Mouse (Mus musculus): ENCODE data around the gene Brinp3. TPM values are rescaled to one million over a fixed set of nuclear protein-coding genes. Genes with fewer than 3 reads are reported as not detected.

Gene Brinp3
- polyA plus RNA-seq (2012; rRNA removed) (1.7 and 1.8 TPM in 2 replicates), polyA plus RNA-seq (2014; fragmentation: Nextera tagmentation; extraction: Ambion mirVana) (1.9 and 2.7 TPM in 2 replicates)

DNA sequence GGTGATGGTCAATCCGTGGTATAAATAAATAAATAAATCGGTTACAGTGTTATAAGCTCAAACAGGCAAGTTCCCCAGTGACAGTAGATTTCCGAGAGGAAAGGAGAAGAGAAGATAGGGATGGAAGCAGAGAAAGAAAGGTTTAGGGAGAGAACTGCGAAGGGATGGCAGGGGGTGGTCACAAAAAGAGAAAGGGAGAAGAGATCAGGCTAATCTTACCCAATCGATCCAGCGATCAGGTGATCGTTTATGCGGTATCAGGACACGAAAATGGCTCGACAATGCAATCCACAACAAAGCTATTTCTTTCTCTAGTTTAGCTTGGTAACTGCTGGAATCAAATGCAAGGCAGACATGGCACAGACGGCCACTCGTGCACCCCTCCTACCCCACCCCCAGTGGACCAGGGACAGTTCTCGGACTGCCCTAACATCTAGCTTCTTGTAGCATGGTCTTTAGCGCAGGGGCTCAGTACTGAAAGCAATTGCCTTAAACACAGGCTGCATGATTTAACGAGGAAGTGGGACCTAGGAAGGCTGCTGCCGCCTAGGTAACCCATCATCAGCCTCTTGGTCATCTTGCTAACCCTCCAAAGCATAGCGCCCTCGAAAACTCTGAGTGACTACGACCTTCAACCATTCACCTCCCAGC, at the start of gene Brinp3:
Gene Brinp3 (plus strand): TSS at position 80 of the 651 bp plus-strand sequence.
- no peaks in the 10 kb centered on the region for H3K36me3 ChIP-seq (ENCODE audit: control insufficient read depth, insufficient read depth, low read length)
- H3K4me1 ChIP-seq (ENCODE audit: control insufficient read depth, insufficient read depth, low read length): 0 out of 2 replicates have a peak, but pooled peaks cover 4% of the 10 kb centered on the region
- DNase-seq (ENCODE audit: low spot score) (no peak), ATAC-seq (ENCODE audit: low FRiP score, low read depth) (no peak)
- WGBS: 2% methylated on average over 19 of the region's 19 CpGs
- H3K4me2 ChIP-seq (replicated peaks; ENCODE audit: low read depth, low read length, severe bottlenecking): peak within 1 kb of the TSS; percentile 40
- H3K9me3 ChIP-seq (ENCODE audit: control insufficient read depth, low read length): no peaks in the 10 kb centered on the region
- no peak within 1 kb of the TSS for H3K27ac ChIP-seq (replicated peaks; ENCODE audit: low read depth, low read length)
- H3K4me3 ChIP-seq (replicated peaks; ENCODE audit: low read length): peak within 1 kb of the TSS; percentile 23
- H3K9ac ChIP-seq (ENCODE audit: low read depth, low read length, severe bottlenecking): no peak within 1 kb of the TSS
- no peak for TF ChIP-seq POLR2A (IDR thresholded peaks at IDR 0.05; ENCODE audit: borderline replicate concordance, extremely low read depth, insufficient read depth, insufficient read length)
- peaks cover 31% of the 10 kb centered on the region for H3K27me3 ChIP-seq (ENCODE audit: control insufficient read depth, insufficient read depth, low read length)

DNA sequence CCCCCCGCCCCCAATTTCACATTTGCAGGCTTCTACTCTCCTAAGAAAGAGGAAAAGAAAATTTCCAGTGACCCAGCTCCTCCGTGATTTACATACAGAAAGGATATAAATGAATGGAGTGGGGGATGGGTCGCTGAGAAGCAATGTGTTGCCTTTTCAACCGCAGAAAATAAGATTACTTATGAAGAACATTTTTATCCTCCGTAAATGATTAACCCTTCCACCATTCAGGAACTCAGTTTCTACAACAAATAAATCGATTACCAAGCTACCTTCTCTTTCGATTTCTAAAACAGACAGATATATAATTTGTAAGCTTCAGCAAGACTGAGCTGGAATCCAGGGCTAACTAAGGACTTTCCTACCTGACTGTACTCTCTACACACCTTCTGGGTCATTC, 339 bp upstream of the Brinp3 start:
- Histone ChIP-seq H3K27me3 (ENCODE audit: control insufficient read depth, insufficient read depth, low read length) (peaks cover 31% of the 10 kb centered on the region), H3K9ac (ENCODE audit: low read depth, low read length, severe bottlenecking) (no peak overlapping the region), H3K9me3 (ENCODE audit: control insufficient read depth, low read length) (no peaks in the 10 kb centered on the region), H3K4me3 (replicated peaks; ENCODE audit: low read length) (peak overlapping the region; percentile 23; the same call in 1 of the 2 replicates), H3K27ac (replicated peaks; ENCODE audit: low read depth, low read length) (no peak overlapping the region), H3K36me3 (ENCODE audit: control insufficient read depth, insufficient read depth, low read length) (no peaks in the 10 kb centered on the region), H3K4me2 (replicated peaks; ENCODE audit: low read depth, low read length, severe bottlenecking) (peak overlapping the region; percentile 40), H3K4me1 (ENCODE audit: control insufficient read depth, insufficient read depth, low read length) (0 out of 2 replicates have a peak, but pooled peaks cover 4% of the 10 kb centered on the region)
- ATAC-seq (ENCODE audit: low FRiP score, low read depth) (no peak), DNase-seq (ENCODE audit: low spot score) (no peak)
- TF ChIP-seq POLR2A (IDR thresholded peaks at IDR 0.05; ENCODE audit: borderline replicate concordance, extremely low read depth, insufficient read depth, insufficient read length): no peak
- 11% methylated on average over 7 of the region's 7 CpGs for WGBS

- H3K9ac ChIP-seq (ENCODE audit: low read depth, low read length, severe bottlenecking): no peak overlapping the region
Observed at GRCm38 (mm10) chr1:146495386-146495785, 826 bp downstream of the Brinp3 start.

GRCm38 (mm10) chr1:146497381-146498081, 3.0 kb downstream of the Brinp3 start:
- Histone ChIP-seq H3K27me3 (ENCODE audit: control insufficient read depth, insufficient read depth, low read length) (peaks cover 31% of the 10 kb centered on the region), H3K4me1 (ENCODE audit: control insufficient read depth, insufficient read depth, low read length) (0 out of 2 replicates have a peak, but pooled peaks cover 4% of the 10 kb centered on the region), H3K36me3 (ENCODE audit: control insufficient read depth, insufficient read depth, low read length) (no peaks in the 10 kb centered on the region), H3K27ac (replicated peaks; ENCODE audit: low read depth, low read length) (no peak overlapping the region), H3K9ac (ENCODE audit: low read depth, low read length, severe bottlenecking) (peak overlapping the region; percentile 45), H3K4me2 (replicated peaks; ENCODE audit: low read depth, low read length, severe bottlenecking) (peak overlapping the region; percentile 68), H3K4me3 (replicated peaks; ENCODE audit: low read length) (peak overlapping the region; percentile 44), H3K9me3 (ENCODE audit: control insufficient read depth, low read length) (no peaks in the 10 kb centered on the region)
- peak; percentile 53; the same call in 1 of the 2 replicates for ATAC-seq (ENCODE audit: low FRiP score, low read depth)
- no peak for DNase-seq (ENCODE audit: low spot score)
- under 1% methylated on average over 23 of the region's 28 CpGs for WGBS
- TF ChIP-seq POLR2A (IDR thresholded peaks at IDR 0.05; ENCODE audit: borderline replicate concordance, extremely low read depth, insufficient read depth, insufficient read length): no peak

More at GRCm38 (mm10) chr1:146495386-146495785, 826 bp downstream of the Brinp3 start:
- Histone ChIP-seq H3K27ac (replicated peaks; ENCODE audit: low read depth, low read length) (no peak overlapping the region), H3K9me3 (ENCODE audit: control insufficient read depth, low read length) (no peaks in the 10 kb centered on the region), H3K4me2 (replicated peaks; ENCODE audit: low read depth, low read length, severe bottlenecking) (peak overlapping the region; percentile 40), H3K36me3 (ENCODE audit: control insufficient read depth, insufficient read depth, low read length) (no peaks in the 10 kb centered on the region), H3K27me3 (ENCODE audit: control insufficient read depth, insufficient read depth, low read length) (peaks cover 31% of the 10 kb centered on the region), H3K4me1 (ENCODE audit: control insufficient read depth, insufficient read depth, low read length) (0 out of 2 replicates have a peak, but pooled peaks cover 4% of the 10 kb centered on the region), H3K4me3 (replicated peaks; ENCODE audit: low read length) (peak overlapping the region; percentile 23)
- 0% methylated on average over 3 of the region's 3 CpGs for WGBS
- no peak for DNase-seq (ENCODE audit: low spot score)
- ATAC-seq (ENCODE audit: low FRiP score, low read depth): no peak
- no peak for TF ChIP-seq POLR2A (IDR thresholded peaks at IDR 0.05; ENCODE audit: borderline replicate concordance, extremely low read depth, insufficient read depth, insufficient read length)

GRCm38 (mm10) chr1:146498085-146498779, 3.7 kb downstream of the Brinp3 start:
- H3K27me3 ChIP-seq (ENCODE audit: control insufficient read depth, insufficient read depth, low read length): peaks cover 31% of the 10 kb centered on the region
- H3K9ac ChIP-seq (ENCODE audit: low read depth, low read length, severe bottlenecking): peak overlapping the region; percentile 45
- H3K36me3 ChIP-seq (ENCODE audit: control insufficient read depth, insufficient read depth, low read length): no peaks in the 10 kb centered on the region
- no peaks in the 10 kb centered on the region for H3K9me3 ChIP-seq (ENCODE audit: control insufficient read depth, low read length)
- under 1% methylated on average over 16 of the region's 16 CpGs for WGBS
- H3K27ac ChIP-seq (replicated peaks; ENCODE audit: low read depth, low read length): no peak overlapping the region
- 0 out of 2 replicates have a peak, but pooled peaks cover 4% of the 10 kb centered on the region for H3K4me1 ChIP-seq (ENCODE audit: control insufficient read depth, insufficient read depth, low read length)
- peak overlapping the region; percentile 44 for H3K4me3 ChIP-seq (replicated peaks; ENCODE audit: low read length)
- TF ChIP-seq POLR2A (IDR thresholded peaks at IDR 0.05; ENCODE audit: borderline replicate concordance, extremely low read depth, insufficient read depth, insufficient read length): no peak
- ATAC-seq (ENCODE audit: low FRiP score, low read depth) (no peak), DNase-seq (ENCODE audit: low spot score) (no peak)
- H3K4me2 ChIP-seq (replicated peaks; ENCODE audit: low read depth, low read length, severe bottlenecking): peak overlapping the region; percentile 68
